Mouse (Mus musculus): ENCODE results near the gene Atp5s. TPM values are rescaled to one million over a fixed set of nuclear protein-coding genes. Genes with fewer than 3 reads are reported as not detected.

Gene Atp5s
- polyA plus RNA-seq, 1 experiment from 2014 or later = 26.1 TPM

GRCm38 (mm10) chr12:69744138-69744537, 19.4 kb downstream of the Atp5s start:
- Histone ChIP-seq H3K4me3 (no peak overlapping the region), H3K9ac (no peak overlapping the region), H3K4me1 (replicated peaks) (peaks cover 3% of the 10 kb centered on the region; the same call in 1 of the 2 replicates), H3K27me3 (no peaks in the 10 kb centered on the region), H3K9me3 (no peaks in the 10 kb centered on the region), H3K36me3 (no peaks in the 10 kb centered on the region), H3K27ac (no peak overlapping the region), H3K4me2 (no peak overlapping the region)
- 91% methylated on average over 5 of the region's 5 CpGs for WGBS
- ATAC-seq (ENCODE audit: low FRiP score) = no peak

- no peaks in the 10 kb centered on the region for H3K4me1 ChIP-seq (replicated peaks)
Measured at GRCm38 (mm10) chr12:69751864-69752341, 27.2 kb downstream of the Atp5s start.

DNA sequence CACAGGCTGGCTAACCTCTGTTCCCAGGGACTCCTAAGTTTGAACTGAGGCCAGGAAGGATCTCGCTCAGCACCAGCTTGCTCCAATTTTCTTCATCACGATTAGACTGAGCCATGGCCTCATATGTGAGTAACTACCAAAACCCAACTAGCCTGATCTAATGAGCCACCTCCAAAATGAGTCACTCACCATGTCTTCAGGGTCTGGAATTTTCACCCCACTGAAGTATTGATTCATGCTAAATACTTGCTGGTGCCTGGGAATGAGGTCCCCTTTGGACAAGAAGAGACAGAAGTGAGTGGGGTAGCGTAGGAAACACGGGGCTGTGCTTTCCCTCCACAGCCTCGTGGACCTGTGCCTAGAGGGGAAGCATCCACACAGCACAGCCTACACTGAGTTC, 29.2 kb downstream of the Atp5s start:
- 87% methylated on average over 5 of the region's 5 CpGs for WGBS
- Histone ChIP-seq H3K27ac (no peak overlapping the region), H3K4me3 (no peak overlapping the region), H3K36me3 (no peaks in the 10 kb centered on the region), H3K27me3 (no peaks in the 10 kb centered on the region), H3K9ac (no peak overlapping the region), H3K4me2 (no peak overlapping the region), H3K4me1 (replicated peaks) (peaks cover 15% of the 10 kb centered on the region), H3K9me3 (no peaks in the 10 kb centered on the region)
- ATAC-seq (ENCODE audit: low FRiP score) = no peak

More at GRCm38 (mm10) chr12:69751864-69752341, 27.2 kb downstream of the Atp5s start:
- ATAC-seq (ENCODE audit: low FRiP score) = no peak
- peak overlapping the region; percentile 19; the same call in 1 of the 2 replicates for H3K9ac ChIP-seq
- H3K36me3 ChIP-seq = no peaks in the 10 kb centered on the region
- 43% methylated on average over 10 of the region's 10 CpGs for WGBS
- H3K4me3 ChIP-seq = no peak overlapping the region
- no peak overlapping the region for H3K27ac ChIP-seq
- no peak overlapping the region for H3K4me2 ChIP-seq
- H3K9me3 ChIP-seq = no peaks in the 10 kb centered on the region
- no peaks in the 10 kb centered on the region for H3K27me3 ChIP-seq

DNA sequence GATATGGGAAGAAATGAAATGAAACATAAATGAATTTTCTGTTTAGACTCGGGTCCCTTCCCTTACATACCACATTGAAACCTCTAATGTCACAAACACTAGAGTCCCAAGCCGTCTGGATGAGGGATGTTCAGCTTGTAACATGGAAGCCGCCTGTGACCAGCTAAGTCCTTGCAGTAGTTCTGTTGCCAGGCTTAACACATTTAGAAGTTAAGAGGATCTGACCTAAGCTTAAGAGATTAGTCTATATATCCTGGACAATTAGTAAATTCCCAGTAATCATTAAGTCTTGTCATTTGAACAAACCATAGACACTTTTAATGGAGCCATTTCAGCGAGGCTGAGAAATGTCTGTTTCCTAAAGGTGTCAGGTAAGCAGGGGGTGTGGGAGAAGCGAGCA, 31.3 kb downstream of the Atp5s start:
- ATAC-seq (ENCODE audit: low FRiP score) = no peak
- 80% methylated on average over 5 of the region's 5 CpGs for WGBS
- no peaks in the 10 kb centered on the region for H3K9me3 ChIP-seq

DNA sequence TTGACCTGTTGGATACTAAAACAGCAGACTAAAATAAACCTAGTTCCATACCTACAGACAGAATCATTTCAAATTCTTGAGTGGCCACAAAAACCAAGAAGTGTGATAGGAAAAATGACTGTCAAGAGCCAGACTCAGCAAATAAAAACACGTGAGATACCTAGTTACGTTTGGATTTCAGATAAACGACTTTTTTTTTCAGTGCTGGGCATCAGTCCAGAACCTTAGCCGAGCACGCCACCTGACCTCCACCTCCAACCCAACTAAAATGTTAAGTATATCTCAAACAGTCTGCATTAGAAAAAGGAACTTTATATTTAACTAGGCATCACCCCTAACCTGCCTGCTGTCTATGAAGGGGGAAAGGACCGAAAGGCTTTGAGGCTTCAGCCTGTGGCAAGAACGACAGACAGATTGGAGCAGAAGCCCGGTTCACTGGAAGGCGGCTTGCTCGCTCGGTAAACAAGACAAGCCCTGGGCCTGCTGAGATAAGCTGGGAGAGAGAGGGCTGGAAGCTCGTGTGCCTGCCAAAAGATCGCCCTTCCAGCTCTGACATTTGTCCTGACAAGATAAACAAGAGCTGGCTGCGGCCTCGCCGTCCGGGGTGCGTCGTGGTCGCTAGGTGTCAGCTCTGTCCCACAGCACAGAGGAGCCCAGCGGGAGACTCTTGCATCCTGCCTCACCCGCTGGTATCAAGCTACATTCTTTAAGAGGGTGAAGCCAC, 32.8 kb downstream of the Atp5s start:
- no peaks in the 10 kb centered on the region for H3K27me3 ChIP-seq
- peaks cover 19% of the 10 kb centered on the region for H3K4me1 ChIP-seq (replicated peaks)
- H3K9ac ChIP-seq = peak overlapping the region; percentile 51; the same call in 1 of the 2 replicates
- H3K9me3 ChIP-seq = no peaks in the 10 kb centered on the region
- peak overlapping the region; percentile 54 for H3K4me2 ChIP-seq
- H3K27ac ChIP-seq = peak overlapping the region; percentile 27; the same call in 1 of the 2 replicates
- WGBS = 14% methylated on average over 22 of the region's 22 CpGs
- peak overlapping the region; percentile 7; the same call in 1 of the 2 replicates for H3K4me3 ChIP-seq
- H3K36me3 ChIP-seq = no peaks in the 10 kb centered on the region
- peak; percentile 86 for ATAC-seq (ENCODE audit: low FRiP score)

More for the DNA sequence above, 31.3 kb downstream of the Atp5s start:
- no peak overlapping the region for H3K4me3 ChIP-seq
- H3K4me1 ChIP-seq (replicated peaks) = peaks cover 19% of the 10 kb centered on the region
- no peaks in the 10 kb centered on the region for H3K27me3 ChIP-seq
- H3K36me3 ChIP-seq = no peaks in the 10 kb centered on the region
- H3K9ac ChIP-seq = no peak overlapping the region
- no peak overlapping the region for H3K4me2 ChIP-seq
- no peak overlapping the region for H3K27ac ChIP-seq

DNA sequence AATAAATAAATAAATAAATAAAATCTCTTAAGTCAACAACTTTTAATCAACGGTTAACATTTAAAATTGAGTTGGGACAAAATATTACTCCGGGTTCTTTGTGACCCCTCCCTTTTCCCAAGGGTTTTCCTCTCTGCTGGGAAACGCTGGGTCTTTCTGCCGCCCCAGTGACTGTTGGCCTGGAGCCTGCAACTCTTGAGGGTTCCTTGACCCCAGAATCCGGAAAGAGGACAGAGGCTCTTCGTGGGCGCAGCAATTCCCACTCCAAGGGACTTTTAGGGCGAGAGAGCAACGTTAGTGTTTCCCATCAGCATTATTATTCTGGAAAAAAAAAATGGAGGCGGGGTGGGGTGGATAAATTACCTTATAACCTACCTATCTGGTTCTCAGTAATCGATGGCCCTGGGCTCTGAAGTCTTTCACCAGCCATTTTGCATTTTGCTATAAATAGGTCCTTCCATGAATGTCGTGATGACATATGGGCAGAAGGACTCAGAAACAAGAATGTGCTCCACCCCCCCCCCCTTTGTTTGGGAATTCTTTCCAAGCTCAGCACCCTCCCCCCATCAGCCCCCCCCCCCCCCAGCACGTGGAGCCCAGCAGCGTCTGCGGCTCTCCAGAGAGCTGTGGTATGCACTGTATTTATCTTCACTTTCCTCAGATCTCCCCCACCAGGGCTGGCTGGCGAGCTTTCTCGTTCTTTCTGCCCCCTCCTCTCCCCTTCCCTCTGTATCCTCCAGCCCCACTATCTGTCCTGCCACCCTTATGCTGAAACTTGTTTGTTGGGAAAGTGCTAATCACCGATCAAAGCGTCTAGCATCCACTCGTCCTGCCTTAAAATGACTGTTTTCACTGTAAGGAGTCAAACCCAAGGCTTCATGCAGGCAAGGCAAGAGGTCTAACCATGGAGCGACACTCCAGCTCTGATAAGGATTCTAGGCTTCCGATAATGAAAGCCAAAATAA, 33.8 kb downstream of the Atp5s start:
- Histone ChIP-seq H3K27ac (no peak overlapping the region), H3K4me2 (peak overlapping the region; percentile 54), H3K4me1 (replicated peaks) (peaks cover 19% of the 10 kb centered on the region), H3K36me3 (no peaks in the 10 kb centered on the region), H3K9ac (peak overlapping the region; percentile 13; the same call in 1 of the 2 replicates), H3K27me3 (no peaks in the 10 kb centered on the region), H3K9me3 (no peaks in the 10 kb centered on the region), H3K4me3 (peak overlapping the region; percentile 19)
- 0 out of 2 replicates have a peak, but pooled peaks have one; percentile 44 for ATAC-seq (ENCODE audit: low FRiP score)
- WGBS = 12% methylated on average over 22 of the region's 22 CpGs

- Histone ChIP-seq H3K36me3 (no peaks in the 10 kb centered on the region), H3K4me3 (no peak overlapping the region), H3K9ac (no peak overlapping the region), H3K4me1 (replicated peaks) (peaks cover 19% of the 10 kb centered on the region), H3K4me2 (peak overlapping the region; percentile 54; the same call in 1 of the 2 replicates), H3K9me3 (no peaks in the 10 kb centered on the region), H3K27me3 (no peaks in the 10 kb centered on the region), H3K27ac (no peak overlapping the region)
- WGBS = 54% methylated on average over 7 of the region's 7 CpGs
- ATAC-seq (ENCODE audit: low FRiP score) = 0 out of 2 replicates have a peak, but pooled peaks have one; percentile 52
Measured at GRCm38 (mm10) chr12:69759267-69759885, 34.6 kb downstream of the Atp5s start.

GRCm38 (mm10) chr12:69760014-69760413, 35.3 kb downstream of the Atp5s start:
- 75% methylated on average over 6 of the region's 6 CpGs for WGBS
- no peaks in the 10 kb centered on the region for H3K9me3 ChIP-seq
- no peak for ATAC-seq (ENCODE audit: low FRiP score)

DNA sequence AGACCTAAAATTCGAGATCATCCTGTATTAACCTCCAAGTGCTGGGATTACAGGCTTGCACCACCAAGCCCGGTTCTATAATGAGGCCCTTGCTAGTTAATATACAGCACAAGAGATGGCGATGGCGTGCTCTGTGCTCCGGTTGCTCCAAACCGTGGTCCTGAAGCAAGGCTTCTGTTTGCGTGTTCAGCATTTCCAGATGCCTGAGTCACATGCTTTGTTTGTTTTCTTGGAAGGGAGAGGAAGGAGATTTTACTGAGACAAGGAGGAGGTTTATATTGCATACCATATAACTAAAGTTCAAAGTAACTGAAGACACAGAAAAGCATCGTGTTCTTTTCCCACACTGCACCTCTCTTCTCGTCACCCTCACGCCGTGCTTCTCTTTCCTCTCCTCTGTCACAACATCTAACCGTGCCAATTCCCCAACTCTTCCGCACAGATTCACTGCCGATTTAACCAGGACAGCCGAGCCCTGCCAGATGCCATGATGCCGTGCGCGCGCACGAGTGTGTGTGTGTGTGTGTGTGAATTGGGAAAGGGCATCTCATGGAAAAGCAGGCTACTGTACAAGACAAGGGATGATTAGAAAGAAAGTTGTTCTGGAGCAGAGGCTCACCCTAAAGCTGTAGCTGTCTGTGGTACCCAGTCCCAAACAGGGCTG, 36.1 kb downstream of the Atp5s start:
- no peak overlapping the region for H3K27ac ChIP-seq
- peaks cover 25% of the 10 kb centered on the region for H3K4me1 ChIP-seq (replicated peaks)
- H3K4me2 ChIP-seq = no peak overlapping the region
- H3K36me3 ChIP-seq = no peaks in the 10 kb centered on the region
- ATAC-seq (ENCODE audit: low FRiP score) = no peak
- H3K27me3 ChIP-seq = no peaks in the 10 kb centered on the region
- 0 out of 2 replicates have a peak overlapping the region, but pooled peaks have one; percentile 24 for H3K9ac ChIP-seq
- H3K4me3 ChIP-seq = no peak overlapping the region
- 86% methylated on average over 20 of the region's 20 CpGs for WGBS
- H3K9me3 ChIP-seq = no peaks in the 10 kb centered on the region

More at GRCm38 (mm10) chr12:69760014-69760413, 35.3 kb downstream of the Atp5s start:
- Histone ChIP-seq H3K36me3 (no peaks in the 10 kb centered on the region), H3K4me1 (replicated peaks) (peaks cover 19% of the 10 kb centered on the region), H3K9ac (no peak overlapping the region), H3K4me3 (no peak overlapping the region), H3K27ac (no peak overlapping the region), H3K27me3 (no peaks in the 10 kb centered on the region), H3K4me2 (no peak overlapping the region)

- Histone ChIP-seq H3K27me3 (no peaks in the 10 kb centered on the region), H3K4me1 (replicated peaks) (peaks cover 26% of the 10 kb centered on the region), H3K4me3 (no peak overlapping the region), H3K4me2 (no peak overlapping the region), H3K9ac (no peak overlapping the region), H3K36me3 (no peaks in the 10 kb centered on the region), H3K9me3 (no peaks in the 10 kb centered on the region), H3K27ac (no peak overlapping the region)
- no peak for ATAC-seq (ENCODE audit: low FRiP score)
- 82% methylated on average over 2 of the region's 2 CpGs for WGBS
Measured at GRCm38 (mm10) chr12:69761603-69762002, 36.9 kb downstream of the Atp5s start.

DNA sequence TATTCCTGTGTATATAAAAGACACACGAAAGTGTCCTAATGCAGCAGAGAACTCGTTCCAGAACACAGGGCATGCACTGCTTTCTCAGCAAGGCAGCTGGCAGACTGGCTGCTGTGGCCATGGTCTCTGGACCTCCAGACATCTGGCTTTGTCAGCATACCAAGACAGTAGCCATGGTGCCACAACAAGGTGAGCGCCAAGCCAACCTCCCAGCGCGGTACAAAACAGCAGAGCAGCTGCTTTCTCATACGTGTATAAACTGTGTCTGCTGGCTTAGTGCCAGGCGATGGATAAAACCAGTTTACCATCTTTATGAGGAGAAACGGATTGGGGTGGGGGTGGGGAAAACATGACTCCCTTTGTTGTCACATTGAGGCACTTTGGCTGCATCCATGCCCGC, 40.8 kb downstream of the Atp5s start:
- H3K9ac ChIP-seq = no peak overlapping the region
- H3K4me2 ChIP-seq = no peak overlapping the region
- no peaks in the 10 kb centered on the region for H3K36me3 ChIP-seq
- H3K9me3 ChIP-seq = no peaks in the 10 kb centered on the region
- no peaks in the 10 kb centered on the region for H3K27me3 ChIP-seq
- H3K4me3 ChIP-seq = no peak overlapping the region
- ATAC-seq (ENCODE audit: low FRiP score) = no peak
- no peak overlapping the region for H3K27ac ChIP-seq
- WGBS = 58% methylated on average over 9 of the region's 9 CpGs
- H3K4me1 ChIP-seq (replicated peaks) = peaks cover 22% of the 10 kb centered on the region

Data from hindbrain, embryonic 13.5 days (tissue).